Mouse (Mus musculus): ENCODE data around the gene Sfmbt2.
A peak's percentile ranks its signal among the peaks of the same experiment; 100 is the strongest.

- TF ChIP-seq EP300 (optimal IDR thresholded peaks at IDR 0.05) (no peak), CTCF (IDR thresholded peaks at IDR 0.05; ENCODE audit: low read depth) (peak; percentile 72)
Observed at GRCm38 (mm10) chr2:10374207-10375023, 4.1 kb downstream of the Sfmbt2 start.
